Mouse (Mus musculus): ENCODE data around the gene Cnpy1.
A peak's percentile ranks its signal among the peaks of the same experiment; 100 is the strongest.

The Cnpy1 gene

GRCm38 (mm10) chr5:28245574-28245973 is at the start of gene Cnpy1:
Gene Cnpy1 (minus strand): TSS chr5:28245806.
- DNase-seq = no peak

GRCm38 (mm10) chr5:28293990-28294389 is 48.4 kb upstream of the Cnpy1 start:
- peak; percentile 84 for DNase-seq

GRCm38 (mm10) chr5:28292281-28292680 is 46.7 kb upstream of the Cnpy1 start:
- DNase-seq = no peak

- DNase-seq = peak; percentile 11
Measured at GRCm38 (mm10) chr5:28291118-28291850, 45.7 kb upstream of the Cnpy1 start.

GRCm38 (mm10) chr5:28290630-28291029 is 45.0 kb upstream of the Cnpy1 start:
- DNase-seq = no peak

- no peak for DNase-seq
Measured at GRCm38 (mm10) chr5:28289111-28289510, 43.5 kb upstream of the Cnpy1 start.

GRCm38 (mm10) chr5:28277279-28277678 is 31.7 kb upstream of the Cnpy1 start:
- no peak for DNase-seq

- DNase-seq = peak; percentile 4
Measured at GRCm38 (mm10) chr5:28272836-28273235, 27.2 kb upstream of the Cnpy1 start.

- DNase-seq = no peak
Measured at GRCm38 (mm10) chr5:28269469-28269991, 23.9 kb upstream of the Cnpy1 start.

- DNase-seq = no peak
Measured at GRCm38 (mm10) chr5:28267576-28267975, 22.0 kb upstream of the Cnpy1 start.

- DNase-seq = no peak
Measured at GRCm38 (mm10) chr5:28265653-28266052, 20.0 kb upstream of the Cnpy1 start.

- no peak for DNase-seq
Measured at GRCm38 (mm10) chr5:28263852-28264251, 18.2 kb upstream of the Cnpy1 start.

- no peak for DNase-seq
Measured at GRCm38 (mm10) chr5:28262070-28262469, 16.5 kb upstream of the Cnpy1 start.

- no peak for DNase-seq
Measured at GRCm38 (mm10) chr5:28259939-28260338, 14.3 kb upstream of the Cnpy1 start.

- DNase-seq = no peak
Measured at GRCm38 (mm10) chr5:28259385-28259784, 13.8 kb upstream of the Cnpy1 start.

GRCm38 (mm10) chr5:28257816-28258215 is 12.2 kb upstream of the Cnpy1 start:
- no peak for DNase-seq

GRCm38 (mm10) chr5:28252999-28253398 is 7.4 kb upstream of the Cnpy1 start:
- no peak for DNase-seq

GRCm38 (mm10) chr5:28252260-28252659 is 6.7 kb upstream of the Cnpy1 start:
- no peak for DNase-seq

- no peak for DNase-seq
Measured at GRCm38 (mm10) chr5:28251211-28251764, 5.7 kb upstream of the Cnpy1 start.

- DNase-seq = no peak
Measured at GRCm38 (mm10) chr5:28250479-28250878, 4.9 kb upstream of the Cnpy1 start.

GRCm38 (mm10) chr5:28245121-28245520 is 485 bp downstream of the Cnpy1 start:
- DNase-seq = no peak

- no peak for DNase-seq
Measured at GRCm38 (mm10) chr5:28243501-28244177, 2.0 kb downstream of the Cnpy1 start.

- no peak for DNase-seq
Measured at GRCm38 (mm10) chr5:28241423-28241822, 4.2 kb downstream of the Cnpy1 start.

GRCm38 (mm10) chr5:28239829-28240228 is 5.8 kb downstream of the Cnpy1 start:
- no peak for DNase-seq

Data from kidney, adult 9 months (tissue).